Mouse (Mus musculus) lung, adult 2 months (tissue): ENCODE results near the gene Cenpq. TPM values are rescaled to one million over a fixed set of nuclear protein-coding genes. Genes with fewer than 3 reads are reported as not detected.

Experiments used
- DNase-seq: peaks from one replicate; pipeline ENCODE4 v3.0.0; 2022
- H3K4me1 ChIP-seq: fragments of 200-500 bp; 2 replicates; pipeline ENCODE4 v1.6.1; 2011; ENCODE audit warnings: low read length; ENCODE audit not compliant: control insufficient read depth, insufficient read depth
- H3K4me3 ChIP-seq: fragments of 200-500 bp; replicated peaks from 2 replicates; pipeline ENCODE3; 2011; ENCODE audit warnings: low read depth, mild to moderate bottlenecking, control low read depth, low read length; ENCODE audit errors: extremely low read depth
- CTCF ChIP-seq: fragments of 200-500 bp; IDR thresholded peaks from 2 replicates; pipeline ENCODE4 v1.5.1; 2011; ENCODE audit warnings: mild to moderate bottlenecking, low read length, control low read depth; ENCODE audit not compliant: insufficient read depth
- POLR2A ChIP-seq: fragments of 200-500 bp; IDR thresholded peaks from 2 replicates; pipeline ENCODE4 v1.6.1; 2011; ENCODE audit warnings: low read depth, mild to moderate bottlenecking, control low read depth, low read length, borderline replicate concordance; ENCODE audit errors: extremely low read depth
- WGBS: fragments of 180-500 bp; shearing (Covaris S2); methylation state at CpG from one replicate; pipeline ENCODE4 v1.1.7; 2018; 5-methylcytosine and 5-hydroxymethylcytosine counted together
- polyA plus RNA-seq: library from polyadenylated mRNA; depleted of rRNA; stranded (reverse); fragments of >200 nt; gene quantifications from 2 replicates; pipeline ENCODE4 v1.2.3, GENCODE M21; 2012

Cenpq gene
- polyA plus RNA-seq, 1 experiment: 0.47 TPM

DNA sequence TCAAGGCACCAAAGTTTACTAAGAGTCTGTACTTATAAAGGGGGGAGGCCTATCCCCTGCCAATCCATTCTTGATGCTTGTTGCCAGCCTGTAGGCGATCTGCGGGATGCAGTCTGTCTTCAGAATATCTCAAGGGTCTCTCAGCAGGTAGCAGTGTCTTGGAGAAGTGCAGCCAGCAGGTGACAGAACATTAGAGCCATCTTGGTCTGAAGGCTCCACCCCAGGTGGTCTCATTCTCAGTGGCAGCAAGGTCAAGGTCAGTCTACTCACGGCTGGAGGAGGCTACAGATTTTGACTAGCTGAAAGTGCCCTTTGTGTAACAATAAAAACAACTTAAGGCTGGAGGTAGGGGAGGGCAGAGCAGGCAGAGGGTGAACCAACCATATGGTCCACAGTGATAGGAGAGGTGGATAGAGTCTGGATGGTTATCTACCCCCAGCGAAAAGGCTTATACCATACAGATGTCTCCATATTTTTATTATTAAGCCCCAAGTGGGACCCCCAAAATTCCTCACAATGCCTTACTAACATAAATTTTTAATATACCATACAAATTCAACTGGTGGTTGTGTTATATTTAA is 35.0 kb downstream of the Cenpq start:
- DNase-seq: no peak
- H3K4me3 ChIP-seq: no peak overlapping the region
- TF ChIP-seq CTCF (no peak), POLR2A (no peak)
- no peaks in the 10 kb centered on the region for H3K4me1 ChIP-seq
- 59% methylated on average over 4 of the region's 4 CpGs for WGBS

DNA sequence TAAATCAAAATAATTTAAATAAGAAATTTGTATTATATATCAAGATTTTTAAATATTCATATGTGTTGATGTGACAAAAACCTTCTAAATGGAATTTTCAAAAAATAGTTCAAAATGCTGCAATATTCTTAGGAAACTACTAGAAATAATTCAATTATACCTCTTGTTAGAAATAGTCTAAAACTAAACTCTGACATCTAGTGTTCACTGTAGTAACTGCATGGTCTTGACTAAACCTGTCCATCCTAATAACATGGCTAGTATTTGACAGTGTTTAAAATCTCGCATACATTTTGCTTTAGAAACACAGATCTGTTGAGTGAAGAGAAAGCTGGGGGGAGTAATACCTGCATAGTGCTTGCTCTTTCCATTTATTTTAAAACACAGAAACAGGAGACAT is 38.0 kb downstream of the Cenpq start:
- no peak overlapping the region for H3K4me3 ChIP-seq
- DNase-seq: no peak
- 44% methylated on average over 1 of the region's 1 CpGs for WGBS
- TF ChIP-seq CTCF: peak; percentile 29; the same call in 1 of the 2 replicates
- no peak for TF ChIP-seq POLR2A
- no peaks in the 10 kb centered on the region for H3K4me1 ChIP-seq

DNA sequence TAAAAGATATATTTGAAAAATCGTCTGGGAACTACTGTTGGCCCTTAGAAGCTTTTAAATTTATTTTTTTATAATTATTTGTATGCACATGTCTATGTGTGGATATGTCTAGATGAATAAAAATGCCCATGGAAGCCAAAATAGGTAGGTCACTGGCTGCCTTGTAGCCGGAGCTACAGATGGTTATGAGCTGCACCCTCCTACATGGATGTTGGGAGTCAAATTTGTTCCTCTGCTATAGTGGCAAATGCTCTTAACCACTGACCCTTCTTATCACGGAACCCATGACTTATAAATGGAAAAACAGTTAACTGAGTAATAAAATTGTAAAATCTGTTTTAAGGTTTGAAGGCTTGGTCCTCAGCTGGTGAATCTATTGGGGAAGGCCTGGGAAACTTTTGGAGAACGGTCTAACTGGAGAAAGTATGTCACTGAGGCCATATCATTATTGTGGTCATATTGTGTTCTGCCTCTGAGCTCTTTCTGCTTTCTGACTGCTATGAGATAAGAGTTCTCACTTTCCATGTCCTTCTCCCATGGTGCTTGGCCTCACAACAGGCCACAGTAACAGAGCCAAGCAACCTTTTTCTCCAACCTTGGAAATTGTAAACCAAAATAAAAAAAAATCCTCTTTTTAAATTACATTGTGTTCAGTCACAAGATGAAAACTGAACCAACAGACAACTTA is 46.9 kb downstream of the Cenpq start:
- no peak overlapping the region for H3K4me3 ChIP-seq
- TF ChIP-seq POLR2A (no peak), CTCF (no peak)
- 79% methylated on average over 4 of the region's 4 CpGs for WGBS
- H3K4me1 ChIP-seq: no peaks in the 10 kb centered on the region
- no peak for DNase-seq

DNA sequence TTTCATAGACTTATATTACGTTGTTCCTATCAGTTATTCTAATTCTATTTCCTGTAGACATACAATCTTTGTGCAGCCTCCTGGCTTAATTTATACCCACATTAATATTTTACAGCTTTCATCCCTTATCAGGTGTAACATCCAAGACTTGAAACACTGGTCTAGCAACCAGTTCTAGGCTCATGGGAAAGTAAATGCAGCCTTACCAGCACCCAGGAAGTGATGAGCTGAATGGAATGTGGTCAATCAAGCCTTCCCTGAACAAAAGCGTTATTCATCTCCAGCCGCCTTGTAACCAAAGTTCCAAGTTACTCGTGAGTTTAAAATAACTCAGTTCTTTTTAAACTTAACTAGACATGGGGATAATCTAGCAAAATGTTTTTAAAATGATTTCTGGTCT is 49.7 kb downstream of the Cenpq start:
- Histone ChIP-seq H3K4me1 (no peaks in the 10 kb centered on the region), H3K4me3 (no peak overlapping the region)
- 67% methylated on average over 4 of the region's 4 CpGs for WGBS
- no peak for DNase-seq
- TF ChIP-seq POLR2A: no peak
- no peak for TF ChIP-seq CTCF

DNA sequence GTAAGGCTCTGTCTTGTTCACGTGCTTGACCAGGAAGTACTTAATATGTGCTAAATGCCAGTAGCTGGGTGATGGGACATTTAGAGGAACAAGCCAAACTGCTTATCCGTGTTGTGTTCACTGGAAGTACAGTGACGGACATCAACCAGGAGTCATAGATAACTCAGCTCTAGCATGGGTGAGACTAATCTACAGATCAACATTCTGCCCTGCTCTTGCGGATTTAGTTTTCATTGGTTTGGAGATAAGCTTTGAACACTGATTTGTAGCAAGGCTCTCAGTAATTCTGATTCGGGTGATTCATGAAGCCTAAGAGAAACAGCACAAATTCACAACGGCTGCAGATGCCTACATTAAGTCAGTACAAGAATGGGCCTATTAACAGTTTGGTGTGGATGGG is 52.7 kb downstream of the Cenpq start:
- no peak for TF ChIP-seq CTCF
- no peak for TF ChIP-seq POLR2A
- DNase-seq: no peak
- no peak overlapping the region for H3K4me3 ChIP-seq
- peaks cover 14% of the 10 kb centered on the region for H3K4me1 ChIP-seq
- 88% methylated on average over 6 of the region's 6 CpGs for WGBS

DNA sequence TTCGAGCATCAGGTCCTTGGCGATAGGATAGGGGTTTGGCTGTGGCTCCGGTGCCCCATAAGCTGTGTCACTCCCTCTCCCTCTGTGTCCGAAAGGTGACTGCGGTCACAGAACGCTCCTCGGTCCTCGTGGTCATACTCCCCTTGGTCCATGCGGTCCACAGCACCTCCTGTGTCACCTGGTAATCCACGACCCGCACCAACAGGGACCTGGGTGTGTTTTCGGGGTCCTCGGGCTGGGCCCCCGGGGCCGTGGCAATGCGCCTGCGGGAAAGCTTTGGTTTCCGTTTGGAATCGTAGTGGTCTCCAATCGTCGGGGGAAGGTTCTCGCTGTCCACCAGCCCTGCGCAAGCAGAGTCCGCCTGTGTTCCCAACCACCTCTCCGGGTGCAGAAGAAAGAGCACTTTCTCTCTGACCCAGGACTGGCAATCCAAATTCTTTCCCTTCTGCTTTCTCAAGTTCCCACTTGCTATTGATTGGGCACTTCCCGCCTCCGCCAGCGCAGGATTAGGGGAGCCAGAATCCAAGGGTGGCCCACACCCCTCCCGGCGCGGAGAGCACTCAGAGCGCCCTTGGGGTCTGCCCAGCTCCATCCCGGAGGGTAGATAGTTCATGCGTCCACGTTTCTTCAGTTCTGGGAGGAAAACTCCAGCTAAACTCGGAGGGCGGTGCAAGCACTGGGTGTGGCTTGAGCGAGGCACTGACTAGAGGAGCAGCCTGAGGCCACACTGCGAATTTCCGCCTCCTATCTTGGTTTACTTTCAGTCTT is 54.7 kb downstream of the Cenpq start, which contains the start of gene 9130008F23Rik:
9130008F23Rik (minus strand) TSS at position 636 of the 768 bp plus-strand sequence.
- DNase-seq: peak; percentile 58
- H3K4me3 ChIP-seq: peak within 1 kb of the TSS; percentile 71
- H3K4me1 ChIP-seq: peaks cover 14% of the 10 kb centered on the region
- no peak for TF ChIP-seq CTCF
- TF ChIP-seq POLR2A: peak; percentile 62; the same call in 1 of the 2 replicates
- under 1% methylated on average over 40 of the region's 40 CpGs for WGBS

DNA sequence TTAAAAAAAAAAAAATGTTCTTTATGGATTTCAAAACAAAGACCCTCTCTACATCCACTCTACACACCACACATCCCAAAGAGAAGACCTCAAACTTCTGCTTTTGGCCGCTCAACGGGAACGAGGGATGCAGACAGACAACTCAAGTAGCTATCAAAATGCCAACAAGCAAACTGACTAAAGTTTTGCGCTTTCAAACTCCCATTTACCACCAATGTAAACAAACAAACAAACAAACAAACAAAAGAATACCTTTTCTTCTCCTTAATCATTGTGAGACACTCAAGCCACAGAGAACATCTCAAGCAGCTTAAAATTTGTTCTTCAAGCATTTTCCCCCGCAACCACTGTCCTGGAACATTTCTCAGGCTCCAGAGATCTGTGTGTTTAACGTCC is 55.3 kb downstream of the Cenpq start:
- WGBS: 6% methylated on average over 6 of the region's 6 CpGs
- Histone ChIP-seq H3K4me3 (peak overlapping the region; percentile 71), H3K4me1 (peaks cover 14% of the 10 kb centered on the region)
- TF ChIP-seq CTCF (no peak), POLR2A (no peak)
- no peak for DNase-seq

DNA sequence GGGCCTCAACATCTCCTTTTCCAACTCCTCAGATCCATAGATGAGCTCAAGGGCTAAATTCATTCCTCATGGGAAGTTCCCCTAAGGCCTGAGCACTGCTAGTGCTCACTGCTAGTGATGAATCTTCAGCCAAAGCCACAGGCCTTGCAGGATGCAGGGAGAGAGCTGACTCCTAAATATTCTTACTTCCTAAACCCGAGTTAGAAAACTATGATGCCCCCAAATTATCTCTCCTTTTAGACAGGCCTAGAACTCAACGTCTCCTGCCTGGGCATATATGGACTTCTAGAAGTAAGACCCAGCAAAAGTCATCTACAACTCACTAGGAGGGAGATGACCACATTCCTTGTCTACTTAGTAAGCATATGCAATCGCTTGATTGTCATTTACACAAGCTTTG is 57.1 kb downstream of the Cenpq start:
- 37% methylated on average over 3 of the region's 3 CpGs for WGBS
- no peak overlapping the region for H3K4me3 ChIP-seq
- no peak for DNase-seq
- peaks cover 14% of the 10 kb centered on the region for H3K4me1 ChIP-seq
- TF ChIP-seq POLR2A (no peak), CTCF (no peak)

DNA sequence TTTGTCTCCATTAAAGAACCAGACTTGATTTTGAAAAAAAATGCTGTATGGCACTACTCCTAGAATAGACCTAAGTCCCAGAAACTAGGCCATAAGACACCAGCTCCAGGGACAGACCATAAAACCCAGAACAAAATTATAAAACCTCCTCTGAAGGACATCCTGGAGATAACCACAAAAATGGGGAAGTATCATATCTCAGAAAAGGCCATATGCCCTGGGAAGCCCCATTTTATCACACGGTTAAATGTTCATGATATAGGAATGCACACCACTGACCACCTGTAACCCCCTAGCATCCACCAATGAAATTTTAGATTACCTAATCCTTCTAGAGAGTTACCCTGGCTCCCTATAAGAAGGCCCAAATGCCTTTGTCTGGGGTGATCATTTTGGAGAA is 59.3 kb downstream of the Cenpq start:
- DNase-seq: no peak
- WGBS: 78% methylated on average over 1 of the region's 1 CpGs
- Histone ChIP-seq H3K4me3 (no peak overlapping the region), H3K4me1 (peaks cover 14% of the 10 kb centered on the region)
- TF ChIP-seq CTCF: no peak
- TF ChIP-seq POLR2A: no peak
